Mouse (Mus musculus) liver, embryonic 14.5 days (tissue): Measurements from ENCODE around the gene Peli2.

ENCODE experiments used
- CTCF ChIP-seq: IDR thresholded peaks from 2 replicates; pipeline ENCODE4 v1.5.1; 2016; ENCODE audit warnings: antibody characterized with exemption, low read depth, control low read depth
- EP300 ChIP-seq: IDR thresholded peaks from 2 replicates; pipeline ENCODE4 v1.6.1; 2016; ENCODE audit warnings: antibody characterized with exemption, low read depth

- TF ChIP-seq EP300 (no peak), CTCF (no peak)
These were observed 78.3 kb downstream of the Peli2 start for GRCm38 (mm10) chr14:48198957-48199356.
